Mouse (Mus musculus) E14TG2a.4 (cell line): ENCODE results near the gene Hnrnpdl.

Experiments
- H3K27me3 ChIP-seq: 2 replicates; pipeline ENCODE4 v1.6.1; 2014; ENCODE audit warnings: low read length, control low read depth; ENCODE audit not compliant: insufficient read depth
- H3K36me3 ChIP-seq: 2 replicates; pipeline ENCODE4 v1.6.1; 2014; ENCODE audit warnings: low read length, control low read depth; ENCODE audit not compliant: insufficient read depth
- H3K4me1 ChIP-seq: replicated peaks from 2 replicates; pipeline ENCODE4 v1.6.1; 2014; ENCODE audit warnings: low read depth, low read length, control low read depth
- H3K4me3 ChIP-seq: replicated peaks from 2 replicates; pipeline ENCODE4 v1.5.1; 2014; ENCODE audit warnings: mild to moderate bottlenecking, low read length
- H3K9me3 ChIP-seq: 2 replicates; pipeline ENCODE4 v1.6.1; 2014; ENCODE audit warnings: low read length, control low read depth
- CTCF ChIP-seq: conservative IDR thresholded peaks from 2 replicates; pipeline ENCODE4 v1.5.1; 2014; ENCODE audit warnings: low read length
- NANOG ChIP-seq: IDR thresholded peaks from 2 replicates; pipeline ENCODE4 v1.6.1; 2014; ENCODE audit warnings: borderline replicate concordance, low read length, mixed read lengths
- POU5F1 ChIP-seq: IDR thresholded peaks from 2 replicates; pipeline ENCODE4 v1.6.1; 2014; ENCODE audit warnings: low read length, borderline replicate concordance

The Hnrnpdl gene

DNA sequence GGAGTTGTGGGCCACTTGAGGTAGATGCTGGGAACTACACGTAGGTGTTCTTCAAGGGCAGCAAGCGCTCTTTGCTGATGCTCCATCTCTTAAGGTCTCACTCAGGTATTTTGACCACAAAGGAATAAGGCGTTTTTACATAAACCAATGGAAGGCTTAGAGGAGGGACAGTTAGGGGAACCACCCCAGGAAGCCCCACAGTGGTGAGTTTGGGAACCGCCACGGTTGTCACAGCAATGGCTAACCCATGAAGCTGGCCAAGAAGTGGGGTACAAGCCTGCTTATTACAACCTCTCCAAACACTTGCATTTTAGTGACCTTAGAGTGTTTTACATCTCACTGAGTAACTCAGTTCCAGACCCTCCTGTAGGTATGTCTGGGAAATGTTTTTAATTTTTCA, 32.1 kb upstream of the Hnrnpdl start:
- Histone ChIP-seq H3K4me3 (no peak overlapping the region), H3K27me3 (no peaks in the 10 kb centered on the region), H3K36me3 (peaks cover 92% of the 10 kb centered on the region), H3K4me1 (peaks cover 24% of the 10 kb centered on the region), H3K9me3 (no peaks in the 10 kb centered on the region)
- TF ChIP-seq NANOG (no peak), POU5F1 (no peak), CTCF (no peak)

DNA sequence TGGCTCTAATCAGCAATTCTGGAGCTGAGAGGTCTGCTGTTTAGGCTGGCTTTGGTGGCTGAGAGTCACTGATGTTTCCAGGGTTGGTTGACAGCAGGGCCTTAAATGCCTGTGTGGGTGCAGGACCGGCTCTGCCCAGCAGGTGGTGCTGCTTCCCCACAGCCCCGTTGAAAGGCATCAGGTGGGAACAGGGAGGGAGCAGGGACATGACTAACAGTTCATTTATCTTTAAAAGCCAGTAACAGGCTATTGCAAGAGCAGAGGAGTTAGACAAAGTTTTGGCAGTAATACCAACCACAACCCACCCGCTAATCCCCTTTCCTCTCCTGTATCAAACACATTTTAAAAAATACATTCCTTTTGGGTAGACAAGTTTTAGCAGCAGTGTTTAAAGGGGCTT, 30.8 kb upstream of the Hnrnpdl start:
- Histone ChIP-seq H3K27me3 (no peaks in the 10 kb centered on the region), H3K36me3 (peaks cover 93% of the 10 kb centered on the region), H3K4me3 (no peak overlapping the region), H3K9me3 (no peaks in the 10 kb centered on the region), H3K4me1 (peaks cover 28% of the 10 kb centered on the region)
- TF ChIP-seq NANOG = no peak
- peak; percentile 86 for TF ChIP-seq CTCF

- H3K4me1 ChIP-seq = peaks cover 32% of the 10 kb centered on the region
- H3K9me3 ChIP-seq = no peaks in the 10 kb centered on the region
- H3K36me3 ChIP-seq = peaks cover 95% of the 10 kb centered on the region
- no peaks in the 10 kb centered on the region for H3K27me3 ChIP-seq
- H3K4me3 ChIP-seq = no peak overlapping the region
- no peak for TF ChIP-seq CTCF
These were observed 30.1 kb upstream of the Hnrnpdl start for GRCm38 (mm10) chr5:100069526-100069925.

DNA sequence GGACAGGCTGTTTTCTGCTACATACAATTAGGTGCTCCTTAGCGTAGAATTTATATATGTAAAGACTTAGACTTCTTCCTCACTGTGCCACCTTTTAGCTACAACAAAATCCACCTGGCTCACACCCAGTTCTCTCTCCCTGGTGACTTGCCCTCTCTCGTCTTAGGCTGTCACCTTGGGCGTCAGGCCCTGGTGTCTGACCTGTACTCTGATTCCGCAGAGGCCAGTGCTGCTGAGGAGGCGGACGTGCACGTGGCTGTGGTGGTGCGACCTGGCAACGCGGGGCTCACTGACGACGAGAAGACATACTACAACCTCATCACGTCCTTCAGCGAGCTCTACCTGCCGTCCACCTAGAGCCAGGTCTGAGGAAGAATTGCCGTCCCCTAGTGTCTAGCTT, 28.1 kb upstream of the Hnrnpdl start:
- no peaks in the 10 kb centered on the region for H3K27me3 ChIP-seq
- H3K36me3 ChIP-seq = peaks cover 95% of the 10 kb centered on the region
- H3K4me3 ChIP-seq = no peak overlapping the region

DNA sequence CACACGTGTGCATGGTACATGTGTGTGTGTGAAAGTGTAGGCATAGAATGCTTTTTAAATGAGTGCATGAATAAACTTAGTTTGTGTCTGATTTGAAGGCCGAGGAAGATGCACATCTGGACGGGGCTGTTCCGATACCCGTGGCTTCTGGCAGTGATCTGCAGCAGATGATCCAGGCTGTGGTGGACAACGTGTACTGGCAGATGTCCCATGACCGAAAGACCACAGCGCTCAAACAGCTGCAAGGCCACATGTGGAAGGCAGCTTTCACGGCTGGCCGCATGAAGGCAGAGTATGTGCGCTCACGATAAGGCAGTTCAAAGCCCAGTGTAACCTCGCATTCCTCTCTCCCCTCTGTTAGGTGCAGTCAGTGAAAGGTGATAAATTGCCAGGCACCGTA, 21.4 kb upstream of the Hnrnpdl start:
- peaks cover 46% of the 10 kb centered on the region for H3K4me1 ChIP-seq
- TF ChIP-seq NANOG (no peak), CTCF (no peak), POU5F1 (no peak)
- no peaks in the 10 kb centered on the region for H3K9me3 ChIP-seq
- H3K27me3 ChIP-seq = no peaks in the 10 kb centered on the region
- no peak overlapping the region for H3K4me3 ChIP-seq
- peaks cover 80% of the 10 kb centered on the region for H3K36me3 ChIP-seq

More for the DNA sequence above, 28.1 kb upstream of the Hnrnpdl start:
- TF ChIP-seq CTCF (no peak), POU5F1 (no peak), NANOG (no peak)
- Histone ChIP-seq H3K4me1 (peaks cover 36% of the 10 kb centered on the region), H3K9me3 (no peaks in the 10 kb centered on the region)

- Histone ChIP-seq H3K9me3 (no peaks in the 10 kb centered on the region), H3K27me3 (no peaks in the 10 kb centered on the region), H3K4me1 (peaks cover 57% of the 10 kb centered on the region), H3K36me3 (peaks cover 79% of the 10 kb centered on the region), H3K4me3 (no peak overlapping the region)
- no peak for TF ChIP-seq CTCF
- no peak for TF ChIP-seq POU5F1
- no peak for TF ChIP-seq NANOG
These were observed 19.9 kb upstream of the Hnrnpdl start for GRCm38 (mm10) chr5:100059326-100059725.

DNA sequence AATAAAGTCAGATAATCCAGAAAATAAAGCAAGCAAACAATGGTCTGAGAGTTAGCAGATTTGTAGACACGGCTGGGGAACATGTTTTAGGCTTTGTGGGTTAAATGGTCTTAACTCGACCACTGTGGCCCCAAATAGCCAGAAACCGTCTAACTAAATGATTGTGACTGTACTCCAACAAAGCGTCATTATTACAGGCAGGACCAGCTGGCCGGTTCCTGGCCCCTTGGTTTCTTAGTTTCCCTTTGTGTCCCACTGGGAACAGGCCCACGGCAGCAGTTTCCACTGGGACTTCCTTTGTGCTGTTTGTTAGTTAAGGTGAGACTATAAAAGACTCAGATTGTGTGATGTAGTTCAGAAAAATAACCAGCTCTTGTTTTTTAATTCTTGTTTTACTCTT, 19.3 kb upstream of the Hnrnpdl start:
- Histone ChIP-seq H3K27me3 (no peaks in the 10 kb centered on the region), H3K4me1 (peaks cover 56% of the 10 kb centered on the region), H3K36me3 (peaks cover 76% of the 10 kb centered on the region), H3K4me3 (no peak overlapping the region), H3K9me3 (no peaks in the 10 kb centered on the region)
- TF ChIP-seq CTCF = no peak
- TF ChIP-seq NANOG = no peak
- TF ChIP-seq POU5F1 = no peak

DNA sequence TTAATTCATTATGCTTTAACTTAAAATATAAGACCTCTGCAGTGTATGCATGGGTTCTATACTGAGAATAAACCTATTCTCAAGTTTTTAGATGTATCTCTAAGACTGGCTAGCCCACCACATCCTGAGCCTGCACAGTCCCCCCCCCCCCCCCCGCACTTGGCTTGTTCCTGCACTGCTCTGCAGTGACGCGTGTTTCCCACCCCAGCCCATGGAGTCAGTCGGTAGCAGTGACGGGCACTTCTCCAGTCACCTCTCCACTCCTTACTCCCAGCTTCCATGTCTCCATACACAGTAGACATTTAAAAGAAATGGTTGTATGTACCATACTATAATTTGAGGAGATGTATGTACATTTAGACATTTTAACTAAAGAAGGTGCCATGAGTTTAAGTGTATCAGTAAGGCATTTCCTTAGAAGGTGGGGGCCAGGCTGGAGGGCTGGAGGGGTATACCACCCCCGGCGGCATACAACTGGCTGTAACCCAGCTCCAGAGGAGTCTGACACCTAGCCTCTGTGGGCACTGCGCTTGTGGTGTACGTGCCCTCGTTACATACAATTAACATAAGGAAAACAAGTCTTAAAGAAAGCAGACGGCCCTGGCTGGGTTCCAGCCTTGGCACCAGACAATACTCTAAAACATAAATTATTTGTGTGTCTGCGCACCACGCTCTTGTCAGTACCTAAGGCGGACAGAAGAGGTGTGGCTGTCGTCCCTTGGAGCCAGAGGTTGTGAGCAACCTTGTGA, 18.2 kb upstream of the Hnrnpdl start:
- Histone ChIP-seq H3K9me3 (no peaks in the 10 kb centered on the region), H3K4me1 (peaks cover 62% of the 10 kb centered on the region)
- no peak for TF ChIP-seq POU5F1
- TF ChIP-seq CTCF = no peak
- TF ChIP-seq NANOG = no peak

GRCm38 (mm10) chr5:100055866-100056369, 16.5 kb upstream of the Hnrnpdl start:
- Histone ChIP-seq H3K36me3 (peaks cover 64% of the 10 kb centered on the region), H3K4me1 (peaks cover 69% of the 10 kb centered on the region), H3K9me3 (no peaks in the 10 kb centered on the region), H3K27me3 (no peaks in the 10 kb centered on the region), H3K4me3 (no peak overlapping the region)
- TF ChIP-seq POU5F1 = no peak
- no peak for TF ChIP-seq NANOG
- no peak for TF ChIP-seq CTCF

More for the DNA sequence above, 18.2 kb upstream of the Hnrnpdl start:
- Histone ChIP-seq H3K4me3 (no peak overlapping the region), H3K36me3 (peaks cover 73% of the 10 kb centered on the region), H3K27me3 (no peaks in the 10 kb centered on the region)
